Mouse (Mus musculus) adrenal gland, postnatal 4 days (tissue): ENCODE measurements around the gene Wrap53. TPM values are rescaled to one million over a fixed set of nuclear protein-coding genes. Genes with fewer than 3 reads are reported as not detected.
"Not testable (repeated sequence)": the region's sequence is repeated elsewhere in the genome, so short reads cannot be mapped to it uniquely, and the experiment has no call there.

Experiments
- DNase-seq, 2 experiments: peaks; one replicate each; pipeline ENCODE4 v3.0.0; 2021 to 2022; ENCODE audit warnings: low spot score in 2 of 2, mixed read lengths in 2 of 2
- total RNA-seq, 2 experiments: library from RNA; stranded (reverse); gene quantifications; 2 replicates each; pipeline ENCODE4 v1.2.3; 2021

Wrap53 gene
- total RNA-seq, 2 experiments from 2014 or later = 13.0 to 13.1 TPM

- DNase-seq = no peak
These were observed 39.4 kb downstream of the Wrap53 start for GRCm38 (mm10) chr11:69540700-69541099.

- DNase-seq = no peak
These were observed 45.1 kb downstream of the Wrap53 start for GRCm38 (mm10) chr11:69534990-69535389.

- DNase-seq = no peak
These were observed 47.4 kb downstream of the Wrap53 start for GRCm38 (mm10) chr11:69532480-69533150.

- not testable (repeated sequence) for DNase-seq
These were observed 49.3 kb downstream of the Wrap53 start for GRCm38 (mm10) chr11:69530755-69531154.

- DNase-seq = not testable (repeated sequence)
These were observed 49.8 kb downstream of the Wrap53 start for GRCm38 (mm10) chr11:69530281-69530680.

GRCm38 (mm10) chr11:69528031-69528390 is 52.0 kb downstream of the Wrap53 start:
- DNase-seq = no peak

GRCm38 (mm10) chr11:69527098-69528030 is 52.7 kb downstream of the Wrap53 start:
- no peak for DNase-seq

GRCm38 (mm10) chr11:69526631-69527030 is 53.4 kb downstream of the Wrap53 start:
- no peak for DNase-seq

GRCm38 (mm10) chr11:69525661-69526060 is 54.4 kb downstream of the Wrap53 start:
- no peak for DNase-seq

- DNase-seq = no peak
These were observed 56.4 kb downstream of the Wrap53 start for GRCm38 (mm10) chr11:69523651-69524050.

- no peak for DNase-seq
These were observed 58.4 kb downstream of the Wrap53 start for GRCm38 (mm10) chr11:69521526-69522149.

- no peak for DNase-seq
These were observed 60.1 kb downstream of the Wrap53 start for GRCm38 (mm10) chr11:69519976-69520375.

- no peak for DNase-seq
These were observed 63.4 kb downstream of the Wrap53 start for GRCm38 (mm10) chr11:69516661-69517060.

GRCm38 (mm10) chr11:69516151-69516640 is 63.9 kb downstream of the Wrap53 start:
- DNase-seq = no peak

GRCm38 (mm10) chr11:69513840-69514239 is 66.2 kb downstream of the Wrap53 start:
- no peak for DNase-seq

Other genes with a start within 250 kb of the Wrap53 start
- 10 to 100 TPM in 1 of 2 experiments, 1 to 10 TPM in 1; 9.4 to 10.6 TPM for gene Rnf227, start 239.8 kb downstream of the Wrap53 start, total RNA-seq
- 100 to 1,000 TPM; 164 to 190 TPM for gene Chd3, start 210.8 kb downstream of the Wrap53 start, total RNA-seq
- 100 to 1,000 TPM; 118 to 129 TPM for gene Naa38, start 184.8 kb downstream of the Wrap53 start, total RNA-seq
- gene Cyb5d1, start 184.6 kb downstream of the Wrap53 start, total RNA-seq = 10 to 100 TPM; 42.0 to 44.3 TPM
- 10 to 100 TPM; 23.4 to 27.2 TPM for gene Tmem88, start 182.0 kb downstream of the Wrap53 start, total RNA-seq
- 10 to 100 TPM; 48.7 to 52.5 TPM for gene Kdm6b, start 166.6 kb downstream of the Wrap53 start, total RNA-seq
- gene Dnah2, start 31.1 kb downstream of the Wrap53 start, total RNA-seq = 1 to 10 TPM; 1.1 to 1.7 TPM
- gene Efnb3, start 20.1 kb downstream of the Wrap53 start, total RNA-seq = 1 to 10 TPM; 9.4 to 9.6 TPM
- gene Trp53, start 104 bp upstream of the Wrap53 start, total RNA-seq = 100 to 1,000 TPM in 1 of 2 experiments, 10 to 100 TPM in 1; 92.4 to 101 TPM
- 10 to 100 TPM; 74.6 to 83.4 TPM for gene Atp1b2, start 25.7 kb upstream of the Wrap53 start, total RNA-seq
- under 1 TPM in 1 of 2 experiments, not detected in 1; 0.59 TPM for gene Shbg, start 37.6 kb upstream of the Wrap53 start, total RNA-seq
- gene Sat2, start 41.8 kb upstream of the Wrap53 start, total RNA-seq = 10 to 100 TPM; 18.3 to 20.9 TPM
- 100 to 1,000 TPM in 1 of 2 experiments, 10 to 100 TPM in 1; 89.3 to 111 TPM for gene Fxr2, start 52.7 kb upstream of the Wrap53 start, total RNA-seq
- gene Sox15, start 75.1 kb upstream of the Wrap53 start, total RNA-seq = under 1 TPM; 0.62 to 0.73 TPM
- 100 to 1,000 TPM; 107 to 119 TPM for gene Mpdu1, start 82.4 kb upstream of the Wrap53 start, total RNA-seq
- 10 to 100 TPM; 11.9 to 12.5 TPM for gene Cd68, start 85.9 kb upstream of the Wrap53 start, total RNA-seq
- gene Eif4a1, start 92.2 kb upstream of the Wrap53 start, total RNA-seq = 100 to 1,000 TPM; 640 to 673 TPM
- gene Senp3, start 101.8 kb upstream of the Wrap53 start, total RNA-seq = 10 to 100 TPM; 86.6 to 90.7 TPM
- 1 to 10 TPM; 4.2 to 5.2 TPM for gene Tnfsf13, start 105.5 kb upstream of the Wrap53 start, total RNA-seq
- 10 to 100 TPM; 23.0 to 23.1 TPM for gene Tnfsf12, start 115.6 kb upstream of the Wrap53 start, total RNA-seq
- gene Tnfsfm13, start 115.8 kb upstream of the Wrap53 start, total RNA-seq = 1 to 10 TPM; 3.1 to 4.6 TPM
- gene Polr2a, start 178.4 kb upstream of the Wrap53 start, total RNA-seq = 100 to 1,000 TPM in 1 of 2 experiments, 10 to 100 TPM in 1; 92.4 to 108 TPM
- not detected for gene Slc35g3, start 181.7 kb upstream of the Wrap53 start, total RNA-seq
- 10 to 100 TPM; 48.5 to 58.3 TPM for gene Zbtb4, start 185.7 kb upstream of the Wrap53 start, total RNA-seq
- 1 to 10 TPM; 3.6 to 4.0 TPM for gene Chrnb1, start 215.7 kb upstream of the Wrap53 start, total RNA-seq
- 1 to 10 TPM; 3.4 to 4.8 TPM for gene Fgf11, start 221.6 kb upstream of the Wrap53 start, total RNA-seq
- 1 to 10 TPM in 1 of 2 experiments, under 1 TPM in 1; 0.76 to 1.4 TPM for gene Tmem102, start 225.4 kb upstream of the Wrap53 start, total RNA-seq
- gene Gm39566, start 235.0 kb upstream of the Wrap53 start, total RNA-seq = not detected
- not detected for gene Spem2, start 238.2 kb upstream of the Wrap53 start, total RNA-seq
- gene Spem1, start 241.9 kb upstream of the Wrap53 start, total RNA-seq = not detected